Mouse (Mus musculus) liver, embryonic 16.5 days (tissue): ENCODE results near the gene Eps8l1. TPM values are rescaled to one million over a fixed set of nuclear protein-coding genes. Genes with fewer than 3 reads are reported as not detected.

ENCODE experiments used
- ATAC-seq: fragments of 200-750 bp; cut with Nextera tagmentation; 2 replicates; pipeline ENCODE4 v1.8.0; 2017; ENCODE audit warnings: low read depth, mild to moderate bottlenecking, moderate number of reproducible peaks, moderate library complexity
- H3K27ac ChIP-seq: fragments of 300-500 bp; sonication (generic); 2 replicates; pipeline ENCODE4 v1.5.1; 2014; ENCODE audit warnings: mild to moderate bottlenecking, low read length
- H3K27me3 ChIP-seq: fragments of 300-500 bp; sonication (generic); 2 replicates; pipeline ENCODE4 v1.6.1; 2014; ENCODE audit warnings: low read depth, low read length, mixed read lengths; ENCODE audit not compliant: control insufficient read depth, insufficient read depth
- H3K36me3 ChIP-seq: fragments of 300-500 bp; sonication (generic); 2 replicates; pipeline ENCODE4 v1.6.1; 2014; ENCODE audit warnings: mild to moderate bottlenecking; ENCODE audit not compliant: control insufficient read depth, insufficient read depth
- H3K4me1 ChIP-seq: fragments of 300-500 bp; sonication (generic); 2 replicates; pipeline ENCODE4 v1.6.1; 2014; ENCODE audit warnings: low read depth, low read length, mixed read lengths; ENCODE audit not compliant: control insufficient read depth
- H3K4me2 ChIP-seq: fragments of 300-500 bp; sonication (generic); 2 replicates; pipeline ENCODE4 v1.6.1; 2014; ENCODE audit warnings: low read depth, low read length, mixed read lengths
- H3K4me3 ChIP-seq: fragments of 300-500 bp; sonication (generic); 2 replicates; pipeline ENCODE4 v1.5.1; 2014; ENCODE audit warnings: low read depth, mild to moderate bottlenecking, low read length
- H3K9ac ChIP-seq: fragments of 300-500 bp; sonication (generic); 2 replicates; pipeline ENCODE4 v1.6.1; 2014; ENCODE audit warnings: low read depth, low read length
- H3K9me3 ChIP-seq: fragments of 300-500 bp; sonication (generic); replicated peaks from 2 replicates; pipeline ENCODE4 v1.6.1; 2016; ENCODE audit warnings: low read length; ENCODE audit not compliant: control insufficient read depth
- WGBS: fragments of 180-500 bp; shearing (Covaris S2); extraction: QIAGEN DNeasy Blood & Tissue Kit; methylation state at CpG from one replicate; pipeline ENCODE4 v1.1.7; 2014; ENCODE audit not compliant: insufficient replicate concordance; 5-methylcytosine and 5-hydroxymethylcytosine counted together
- polyA plus RNA-seq: library from polyadenylated mRNA; unstranded; fragments of >200 nt; fragmentation: Nextera tagmentation; extraction: Ambion mirVana; gene quantifications from 2 replicates; pipeline ENCODE4 v1.2.1, GENCODE M21; 2015

Eps8l1 gene
- polyA plus RNA-seq, 1 experiment from 2014 or later: 1.1 TPM

GRCm38 (mm10) chr7:4492284-4493224, 32.1 kb downstream of the Eps8l1 start:
- H3K27me3 ChIP-seq: no peaks in the 10 kb centered on the region
- H3K27ac ChIP-seq: 0 out of 2 replicates have a peak overlapping the region, but pooled peaks have one; percentile 5
- no peak for ATAC-seq
- H3K4me1 ChIP-seq: peaks cover 16% of the 10 kb centered on the region
- H3K9me3 ChIP-seq: no peaks in the 10 kb centered on the region
- H3K9ac ChIP-seq: no peak overlapping the region
- no peak overlapping the region for H3K4me2 ChIP-seq
- 57% methylated on average over 13 of the region's 13 CpGs for WGBS
- H3K36me3 ChIP-seq: peaks cover 19% of the 10 kb centered on the region
- no peak overlapping the region for H3K4me3 ChIP-seq

- no peak for ATAC-seq
- WGBS: 19% methylated on average over 1 of the region's 1 CpGs
- H3K9ac ChIP-seq: no peak overlapping the region
- H3K27ac ChIP-seq: no peak overlapping the region
- peaks cover 18% of the 10 kb centered on the region for H3K4me1 ChIP-seq
- H3K36me3 ChIP-seq: peaks cover 14% of the 10 kb centered on the region
- H3K4me2 ChIP-seq: no peak overlapping the region
- H3K4me3 ChIP-seq: no peak overlapping the region
- no peaks in the 10 kb centered on the region for H3K27me3 ChIP-seq
- no peaks in the 10 kb centered on the region for H3K9me3 ChIP-seq
These were observed 33.5 kb downstream of the Eps8l1 start for GRCm38 (mm10) chr7:4493991-4494390.

GRCm38 (mm10) chr7:4496468-4496867, 36.0 kb downstream of the Eps8l1 start:
- Histone ChIP-seq H3K9ac (no peak overlapping the region), H3K4me1 (peaks cover 28% of the 10 kb centered on the region), H3K27ac (no peak overlapping the region), H3K4me3 (no peak overlapping the region), H3K9me3 (no peaks in the 10 kb centered on the region), H3K36me3 (peaks cover 4% of the 10 kb centered on the region), H3K27me3 (no peaks in the 10 kb centered on the region), H3K4me2 (no peak overlapping the region)
- WGBS: 79% methylated on average over 3 of the region's 3 CpGs
- ATAC-seq: no peak

GRCm38 (mm10) chr7:4497271-4497903, 36.9 kb downstream of the Eps8l1 start:
- ATAC-seq: no peak
- no peak overlapping the region for H3K4me2 ChIP-seq
- 80% methylated on average over 9 of the region's 9 CpGs for WGBS
- peaks cover 24% of the 10 kb centered on the region for H3K4me1 ChIP-seq
- H3K4me3 ChIP-seq: no peak overlapping the region
- no peaks in the 10 kb centered on the region for H3K27me3 ChIP-seq
- H3K27ac ChIP-seq: no peak overlapping the region
- H3K36me3 ChIP-seq: peaks cover 4% of the 10 kb centered on the region
- no peaks in the 10 kb centered on the region for H3K9me3 ChIP-seq
- no peak overlapping the region for H3K9ac ChIP-seq

- peaks cover 28% of the 10 kb centered on the region for H3K4me1 ChIP-seq
- no peaks in the 10 kb centered on the region for H3K9me3 ChIP-seq
- H3K4me3 ChIP-seq: no peak overlapping the region
- no peak overlapping the region for H3K9ac ChIP-seq
- peaks cover 4% of the 10 kb centered on the region for H3K36me3 ChIP-seq
- WGBS: 46% methylated on average over 9 of the region's 9 CpGs
- no peak overlapping the region for H3K4me2 ChIP-seq
- ATAC-seq: no peak
- no peaks in the 10 kb centered on the region for H3K27me3 ChIP-seq
- no peak overlapping the region for H3K27ac ChIP-seq
These were observed 37.8 kb downstream of the Eps8l1 start for GRCm38 (mm10) chr7:4498251-4498650.

- ATAC-seq: no peak
- H3K9me3 ChIP-seq: no peaks in the 10 kb centered on the region
- H3K27me3 ChIP-seq: no peaks in the 10 kb centered on the region
- H3K4me1 ChIP-seq: peaks cover 28% of the 10 kb centered on the region
- H3K27ac ChIP-seq: no peak overlapping the region
- 84% methylated on average over 4 of the region's 4 CpGs for WGBS
- H3K4me2 ChIP-seq: peak overlapping the region; percentile 92; the same call in 1 of the 2 replicates
- no peak overlapping the region for H3K9ac ChIP-seq
- no peak overlapping the region; the same call in 1 of the 2 replicates for H3K4me3 ChIP-seq
- peaks cover 4% of the 10 kb centered on the region for H3K36me3 ChIP-seq
These were observed 38.6 kb downstream of the Eps8l1 start for GRCm38 (mm10) chr7:4499034-4499433.

- H3K4me1 ChIP-seq: peaks cover 37% of the 10 kb centered on the region
- peak overlapping the region; percentile 92 for H3K4me2 ChIP-seq
- WGBS: under 1% methylated on average over 49 of the region's 52 CpGs
- no peaks in the 10 kb centered on the region for H3K9me3 ChIP-seq
- peak overlapping the region; percentile 94 for H3K9ac ChIP-seq
- peak overlapping the region; percentile 86 for H3K27ac ChIP-seq
- ATAC-seq: peak; percentile 47
- peaks cover 4% of the 10 kb centered on the region for H3K36me3 ChIP-seq
- no peaks in the 10 kb centered on the region for H3K27me3 ChIP-seq
- H3K4me3 ChIP-seq: peak overlapping the region; percentile 89
These were observed 40.5 kb downstream of the Eps8l1 start for GRCm38 (mm10) chr7:4500892-4501471.

GRCm38 (mm10) chr7:4501558-4502397, 41.3 kb downstream of the Eps8l1 start, which contains the start of gene Ppp1r12c:
Ppp1r12c (minus strand) TSS chr7:4501680.
- WGBS: under 1% methylated on average over 62 of the region's 62 CpGs
- H3K9me3 ChIP-seq: no peaks in the 10 kb centered on the region
- H3K27ac ChIP-seq: peak within 1 kb of the TSS; percentile 86
- peak within 1 kb of the TSS; percentile 94 for H3K9ac ChIP-seq
- peak; percentile 93 for ATAC-seq
- H3K36me3 ChIP-seq: peaks cover 4% of the 10 kb centered on the region
- peaks cover 37% of the 10 kb centered on the region for H3K4me1 ChIP-seq
- H3K27me3 ChIP-seq: no peaks in the 10 kb centered on the region
- H3K4me3 ChIP-seq: peak within 1 kb of the TSS; percentile 89
- peak within 1 kb of the TSS; percentile 92 for H3K4me2 ChIP-seq
